Mouse (Mus musculus) heart, embryonic 13.5 days (tissue): ENCODE measurements around the gene Rpp30. TPM values are rescaled to one million over a fixed set of nuclear protein-coding genes. Genes with fewer than 3 reads are reported as not detected.

Experiments used
- ATAC-seq: fragments of 200-750 bp; cut with Nextera tagmentation; 2 replicates; pipeline ENCODE4 v1.8.0; 2017; ENCODE audit warnings: moderate TSS enrichment; ENCODE audit not compliant: insufficient number of reproducible peaks, low FRiP score, low TSS enrichment; ENCODE audit errors: extremely low read depth
- H3K27ac ChIP-seq: fragments of 300-500 bp; sonication (generic); replicated peaks from 2 replicates; pipeline ENCODE4 v1.5.1; 2015; ENCODE audit warnings: moderate library complexity, mild to moderate bottlenecking, inconsistent platforms
- H3K27me3 ChIP-seq: fragments of 300-500 bp; sonication (generic); replicated peaks from 2 replicates; pipeline ENCODE4 v1.6.1; 2015; ENCODE audit warnings: mild to moderate bottlenecking, inconsistent platforms
- H3K36me3 ChIP-seq: fragments of 300-500 bp; sonication (generic); 2 replicates; pipeline ENCODE4 v1.6.1; 2015; ENCODE audit warnings: mild to moderate bottlenecking, inconsistent platforms
- H3K4me1 ChIP-seq: fragments of 300-500 bp; sonication (generic); 2 replicates; pipeline ENCODE4 v1.6.1; 2015; ENCODE audit warnings: inconsistent platforms
- H3K4me2 ChIP-seq: fragments of 300-500 bp; sonication (generic); 2 replicates; pipeline ENCODE4 v1.6.1; 2015; ENCODE audit warnings: inconsistent platforms, mild to moderate bottlenecking, moderate library complexity
- H3K4me3 ChIP-seq: fragments of 300-500 bp; sonication (generic); 2 replicates; pipeline ENCODE4 v1.5.1; 2015; ENCODE audit warnings: moderate library complexity, mild to moderate bottlenecking, inconsistent platforms
- H3K9ac ChIP-seq: fragments of 300-500 bp; sonication (generic); 2 replicates; pipeline ENCODE4 v1.6.1; 2015; ENCODE audit warnings: inconsistent platforms, mild to moderate bottlenecking, moderate library complexity
- H3K9me3 ChIP-seq: fragments of 300-500 bp; sonication (generic); 2 replicates; pipeline ENCODE4 v1.6.1; 2016; ENCODE audit warnings: inconsistent platforms
- WGBS: fragments of 180-500 bp; shearing (Covaris S2); methylation state at CpG from one replicate; pipeline ENCODE4 v1.1.7; 2015; ENCODE audit warnings: mixed read lengths; 5-methylcytosine and 5-hydroxymethylcytosine counted together
- polyA plus RNA-seq: library from polyadenylated mRNA; unstranded; fragments of >200 nt; fragmentation: Nextera tagmentation; extraction: Ambion mirVana; gene quantifications from 2 replicates; pipeline ENCODE4 v1.2.1, GENCODE M21; 2015

Gene Rpp30
- polyA plus RNA-seq: 50.0 and 50.1 TPM in 2 replicates

- WGBS: 1% methylated on average over 34 of the region's 34 CpGs
- peaks cover 23% of the 10 kb centered on the region for H3K27me3 ChIP-seq
Measured at GRCm38 (mm10) chr19:36083262-36084225, at the start of gene Rpp30. Gene Rpp30 (plus strand): TSS chr19:36083716.

GRCm38 (mm10) chr19:36046046-36046445 is 37.5 kb upstream of the Rpp30 start:
- no peaks in the 10 kb centered on the region for H3K36me3 ChIP-seq
- no peak overlapping the region for H3K27ac ChIP-seq
- no peak overlapping the region for H3K4me3 ChIP-seq
- no peaks in the 10 kb centered on the region for H3K27me3 ChIP-seq
- H3K4me2 ChIP-seq: no peak overlapping the region
- no peak for ATAC-seq
- no peaks in the 10 kb centered on the region for H3K4me1 ChIP-seq
- no peaks in the 10 kb centered on the region for H3K9me3 ChIP-seq
- WGBS: 68% methylated on average over 7 of the region's 7 CpGs
- no peak overlapping the region for H3K9ac ChIP-seq

More at GRCm38 (mm10) chr19:36083262-36084225, at the start of gene Rpp30:
- peak within 1 kb of the TSS; percentile 61 for H3K27ac ChIP-seq
- ATAC-seq: peak; percentile 72
- H3K9me3 ChIP-seq: no peaks in the 10 kb centered on the region
- peaks cover 11% of the 10 kb centered on the region for H3K36me3 ChIP-seq
- H3K4me2 ChIP-seq: peak within 1 kb of the TSS; percentile 95
- H3K4me1 ChIP-seq: peaks cover 12% of the 10 kb centered on the region
- H3K9ac ChIP-seq: peak within 1 kb of the TSS; percentile 92
- peak within 1 kb of the TSS; percentile 95 for H3K4me3 ChIP-seq

- WGBS: 6% methylated on average over 49 of the region's 49 CpGs
- Histone ChIP-seq H3K4me1 (peaks cover 7% of the 10 kb centered on the region), H3K9me3 (no peaks in the 10 kb centered on the region), H3K4me2 (peak overlapping the region; percentile 89), H3K4me3 (peak overlapping the region; percentile 70), H3K36me3 (no peaks in the 10 kb centered on the region), H3K27ac (no peak overlapping the region), H3K27me3 (peaks cover 86% of the 10 kb centered on the region), H3K9ac (peak overlapping the region; percentile 77)
- ATAC-seq: no peak
Measured at GRCm38 (mm10) chr19:36056502-36057221, 26.9 kb upstream of the Rpp30 start.

- under 1% methylated on average over 34 of the region's 86 CpGs for WGBS
- Histone ChIP-seq H3K4me1 (peaks cover 7% of the 10 kb centered on the region), H3K9me3 (no peaks in the 10 kb centered on the region), H3K4me3 (peak within 1 kb of the TSS; percentile 70), H3K27ac (no peak within 1 kb of the TSS), H3K9ac (peak within 1 kb of the TSS; percentile 77), H3K27me3 (peaks cover 87% of the 10 kb centered on the region), H3K36me3 (no peaks in the 10 kb centered on the region), H3K4me2 (peak within 1 kb of the TSS; percentile 89)
- peak; percentile 68 for ATAC-seq
Measured at GRCm38 (mm10) chr19:36057231-36057811, 26.2 kb upstream of the Rpp30 start, which contains the start of gene Htr7. Gene Htr7 (minus strand): TSS chr19:36057507.

GRCm38 (mm10) chr19:36062801-36063529 is 20.6 kb upstream of the Rpp30 start:
- no peak for ATAC-seq
- no peak overlapping the region for H3K9ac ChIP-seq
- H3K36me3 ChIP-seq: no peaks in the 10 kb centered on the region
- no peak overlapping the region for H3K4me3 ChIP-seq
- H3K27ac ChIP-seq: no peak overlapping the region
- peaks cover 44% of the 10 kb centered on the region for H3K27me3 ChIP-seq
- no peaks in the 10 kb centered on the region for H3K4me1 ChIP-seq
- H3K4me2 ChIP-seq: no peak overlapping the region
- WGBS: 68% methylated on average over 2 of the region's 2 CpGs
- no peaks in the 10 kb centered on the region for H3K9me3 ChIP-seq

- Histone ChIP-seq H3K4me2 (peak overlapping the region; percentile 95), H3K27ac (peak overlapping the region; percentile 61), H3K4me1 (peaks cover 12% of the 10 kb centered on the region), H3K36me3 (peaks cover 3% of the 10 kb centered on the region), H3K9me3 (no peaks in the 10 kb centered on the region), H3K4me3 (peak overlapping the region; percentile 95), H3K27me3 (peaks cover 28% of the 10 kb centered on the region), H3K9ac (peak overlapping the region; percentile 92)
- 48% methylated on average over 7 of the region's 7 CpGs for WGBS
- ATAC-seq: peak; percentile 31; the same call in 1 of the 2 replicates
Measured at GRCm38 (mm10) chr19:36082606-36083261, 782 bp upstream of the Rpp30 start.

GRCm38 (mm10) chr19:36090781-36091180 is 7.3 kb downstream of the Rpp30 start:
- Histone ChIP-seq H3K4me3 (no peak overlapping the region), H3K36me3 (peaks cover 74% of the 10 kb centered on the region), H3K4me2 (no peak overlapping the region), H3K27ac (no peak overlapping the region), H3K4me1 (no peaks in the 10 kb centered on the region), H3K9me3 (no peaks in the 10 kb centered on the region), H3K9ac (no peak overlapping the region), H3K27me3 (no peaks in the 10 kb centered on the region)
- 33% methylated on average over 5 of the region's 5 CpGs for WGBS
- no peak for ATAC-seq

- Histone ChIP-seq H3K9ac (no peak overlapping the region), H3K27ac (no peak overlapping the region), H3K4me1 (no peaks in the 10 kb centered on the region), H3K4me2 (no peak overlapping the region), H3K27me3 (no peaks in the 10 kb centered on the region), H3K36me3 (peaks cover 87% of the 10 kb centered on the region), H3K9me3 (no peaks in the 10 kb centered on the region), H3K4me3 (no peak overlapping the region)
- 66% methylated on average over 3 of the region's 3 CpGs for WGBS
- no peak for ATAC-seq
Measured at GRCm38 (mm10) chr19:36097194-36097593, 13.7 kb downstream of the Rpp30 start.

GRCm38 (mm10) chr19:36098265-36098664 is 14.7 kb downstream of the Rpp30 start:
- H3K4me2 ChIP-seq: no peak overlapping the region
- H3K27ac ChIP-seq: no peak overlapping the region
- peaks cover 90% of the 10 kb centered on the region for H3K36me3 ChIP-seq
- H3K27me3 ChIP-seq: no peaks in the 10 kb centered on the region
- H3K4me3 ChIP-seq: no peak overlapping the region
- H3K9ac ChIP-seq: no peak overlapping the region
- no peaks in the 10 kb centered on the region for H3K9me3 ChIP-seq
- 94% methylated on average over 1 of the region's 1 CpGs for WGBS
- H3K4me1 ChIP-seq: no peaks in the 10 kb centered on the region
- ATAC-seq: no peak

- H3K9ac ChIP-seq: no peak overlapping the region
- peaks cover 90% of the 10 kb centered on the region for H3K36me3 ChIP-seq
- H3K9me3 ChIP-seq: no peaks in the 10 kb centered on the region
- H3K27me3 ChIP-seq: no peaks in the 10 kb centered on the region
- no peak overlapping the region for H3K4me2 ChIP-seq
- H3K27ac ChIP-seq: no peak overlapping the region
- no peak for ATAC-seq
- H3K4me1 ChIP-seq: no peaks in the 10 kb centered on the region
- WGBS: 85% methylated on average over 7 of the region's 7 CpGs
- no peak overlapping the region for H3K4me3 ChIP-seq
Measured at GRCm38 (mm10) chr19:36098916-36099315, 15.4 kb downstream of the Rpp30 start.
